ENCODE assay signal across 21 mouse cellular contexts in the genomic region with DNA sequence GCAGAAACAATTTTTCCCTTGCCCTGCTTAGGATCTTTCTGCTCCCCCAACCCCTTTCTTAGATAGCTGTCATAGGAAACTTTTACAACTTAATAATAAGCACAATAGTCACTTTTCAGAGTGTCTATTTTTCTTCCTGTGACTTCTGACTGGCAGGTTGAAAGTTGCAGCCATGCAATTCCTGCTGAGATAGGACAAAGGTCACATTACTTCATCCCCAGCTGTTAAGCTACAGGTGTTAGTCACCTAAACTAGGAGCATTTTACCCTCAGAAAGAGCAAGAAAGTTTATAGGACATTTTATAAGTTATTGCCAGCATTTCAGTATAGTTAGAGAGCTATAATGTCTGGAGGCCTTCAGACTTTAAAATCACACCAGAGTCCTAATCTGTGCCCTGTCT. TPM values are rescaled to one million over a fixed set of nuclear protein-coding genes. Genes with fewer than 3 reads are reported as not detected.
"Had no signal": no experiment of that assay in that cellular context is flagged by ENCODE, and none has a peak within 500 bp of the region (broad histone marks: within the 10 kb centered on the region; RNA-seq: fewer than 3 reads in every experiment).

No protein-coding gene starts in this region.

- H3K27ac ChIP-seq: left cerebral cortex, adult 2 months; liver, embryonic 12.5 days; liver, embryonic 15.5 days; lung, embryonic 15.5 days; midbrain, embryonic 13.5 days; neural tube, embryonic 13.5 days had no signal

- H3K9me3 ChIP-seq: liver, embryonic 12.5 days; liver, embryonic 15.5 days; lung, embryonic 15.5 days; megakaryocyte, embryonic 14.5 days; midbrain, embryonic 13.5 days; neural tube, embryonic 13.5 days had no signal

- H3K36me3 ChIP-seq: liver, embryonic 12.5 days; liver, embryonic 15.5 days; lung, embryonic 15.5 days; midbrain, embryonic 13.5 days; neural tube, embryonic 13.5 days had no signal

- H3K4me1 ChIP-seq: liver, embryonic 12.5 days; liver, embryonic 15.5 days; lung, embryonic 15.5 days; megakaryocyte, embryonic 14.5 days; midbrain, embryonic 13.5 days; neural tube, embryonic 13.5 days had no signal

- H3K4me2 ChIP-seq: liver, embryonic 12.5 days; liver, embryonic 15.5 days; lung, embryonic 15.5 days; midbrain, embryonic 13.5 days; neural tube, embryonic 13.5 days had no signal

- ATAC-seq: liver, embryonic 12.5 days; midbrain, embryonic 13.5 days; midbrain, embryonic 16.5 days had no signal

- H3K4me3 ChIP-seq: left cerebral cortex, adult 2 months; liver, embryonic 12.5 days; liver, embryonic 15.5 days; lung, embryonic 15.5 days; megakaryocyte, embryonic 14.5 days; midbrain, embryonic 13.5 days; myocyte; neural tube, embryonic 13.5 days had no signal

- DNase-seq: kidney, adult 18-20 months; kidney, adult 9 months; kidney, postnatal 14 days; layer of hippocampus, postnatal 36 days; lung, adult 18-20 months; lung, postnatal 10 days; lung, postnatal 36 days; retina, postnatal 1 day; thymus, adult 2 months; thymus, postnatal 14 days; thymus, postnatal 4 days had no signal

- H3K9ac ChIP-seq: liver, embryonic 12.5 days; liver, embryonic 15.5 days; lung, embryonic 15.5 days; midbrain, embryonic 13.5 days; neural tube, embryonic 13.5 days had no signal

- H3K27me3 ChIP-seq: liver, embryonic 12.5 days; liver, embryonic 15.5 days; lung, embryonic 15.5 days; megakaryocyte, embryonic 14.5 days; midbrain, embryonic 13.5 days; neural tube, embryonic 13.5 days had no signal

RNA-seq across cellular contexts. Expression of gene Casp12, which starts 58.6 kb away (rescaled TPM):
- polyA plus RNA-seq: limb, embryonic 11.5 days; liver, embryonic 12.5 days had no signal
